Mouse (Mus musculus): ENCODE results near the gene Syp. TPM values are rescaled to one million over a fixed set of nuclear protein-coding genes. Genes with fewer than 3 reads are reported as not detected.

Gene Syp
- total RNA-seq (2021), result 100 to 1,000 TPM; 573 to 717 TPM

DNA sequence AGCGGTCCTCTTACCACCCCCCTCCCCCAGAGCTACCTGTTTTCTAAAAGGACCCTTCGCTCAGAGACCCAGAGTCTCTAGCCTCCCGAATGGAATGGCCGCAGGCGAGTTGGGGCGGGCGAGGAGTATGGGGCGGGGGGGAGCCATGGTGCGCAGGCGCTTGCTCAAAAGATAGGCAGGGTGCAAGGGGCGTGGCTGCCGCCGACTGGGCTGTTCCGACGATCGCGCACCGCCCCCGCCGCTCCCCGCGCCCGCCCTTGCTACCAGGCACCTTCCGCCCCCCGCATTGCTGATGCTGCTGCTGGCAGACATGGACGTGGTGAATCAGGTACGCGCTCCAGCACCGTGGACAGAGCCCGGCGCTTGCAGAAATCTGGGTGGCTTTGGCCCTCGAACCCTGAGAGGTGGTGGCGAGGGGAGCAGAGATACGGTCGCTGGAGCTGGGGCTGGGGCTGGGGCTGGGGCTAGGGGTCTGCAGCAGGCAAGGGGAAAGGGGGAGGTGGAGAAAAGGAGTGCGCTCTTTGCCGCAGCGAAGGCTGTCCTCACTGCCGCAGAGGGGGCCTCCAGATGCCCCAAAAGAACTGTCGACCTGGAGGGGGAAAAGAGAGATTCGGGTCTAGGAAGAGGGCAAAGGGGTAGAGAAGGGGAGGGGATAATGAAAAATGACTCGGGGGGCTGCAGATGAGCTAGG is at the start of gene Syp:
Gene Syp, plus strand, starts transcription at position 71 of the 691 bp plus-strand sequence.
- intact Hi-C loops (cut with DNase I), result no loop called here
- peak; percentile 90 for DNase-seq

DNA sequence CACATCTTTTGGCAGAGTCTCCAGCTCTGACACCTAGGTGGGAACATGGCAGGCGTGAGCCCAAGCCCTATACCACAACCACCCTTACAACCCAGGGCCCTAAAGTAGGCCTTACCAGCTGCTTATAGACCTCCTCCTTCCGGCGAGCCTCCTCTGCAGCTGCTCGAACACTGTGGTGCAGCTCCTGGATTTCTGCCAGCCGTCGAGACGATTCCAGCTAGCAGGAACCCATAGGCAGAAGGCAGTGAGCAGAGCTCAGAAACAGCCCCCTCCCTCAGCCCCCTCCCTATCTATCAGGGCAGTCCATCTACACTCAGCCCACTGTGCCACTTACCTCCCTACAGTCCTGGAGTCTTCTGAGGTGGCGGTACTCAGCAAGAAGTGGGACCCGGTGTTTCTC is 42.9 kb upstream of the Syp start:
- intact Hi-C loops (cut with DNase I), result no loop called here
- DNase-seq, result peak; percentile 45

DNA sequence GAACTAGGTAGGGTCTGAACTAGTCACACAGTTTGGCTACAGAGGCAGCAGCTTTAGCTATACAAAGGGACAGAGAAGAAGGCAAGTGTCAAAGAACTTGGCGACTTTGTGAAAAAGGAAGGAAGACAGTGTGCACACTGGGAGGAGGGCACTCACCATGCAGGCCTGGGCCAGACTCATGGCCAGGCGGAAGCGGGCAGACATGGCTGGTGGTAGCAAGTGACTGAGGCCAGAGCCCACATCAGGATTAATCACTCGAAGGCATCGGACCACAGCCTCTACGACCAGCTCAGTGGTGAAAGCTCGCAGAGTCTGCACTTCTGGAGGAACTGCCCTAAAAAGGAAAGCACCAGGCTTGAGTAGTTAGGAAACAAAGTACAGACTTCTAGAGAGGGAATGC is 34.3 kb upstream of the Syp start:
- DNase-seq, result no peak
- intact Hi-C loops (cut with DNase I), result no loop called here

DNA sequence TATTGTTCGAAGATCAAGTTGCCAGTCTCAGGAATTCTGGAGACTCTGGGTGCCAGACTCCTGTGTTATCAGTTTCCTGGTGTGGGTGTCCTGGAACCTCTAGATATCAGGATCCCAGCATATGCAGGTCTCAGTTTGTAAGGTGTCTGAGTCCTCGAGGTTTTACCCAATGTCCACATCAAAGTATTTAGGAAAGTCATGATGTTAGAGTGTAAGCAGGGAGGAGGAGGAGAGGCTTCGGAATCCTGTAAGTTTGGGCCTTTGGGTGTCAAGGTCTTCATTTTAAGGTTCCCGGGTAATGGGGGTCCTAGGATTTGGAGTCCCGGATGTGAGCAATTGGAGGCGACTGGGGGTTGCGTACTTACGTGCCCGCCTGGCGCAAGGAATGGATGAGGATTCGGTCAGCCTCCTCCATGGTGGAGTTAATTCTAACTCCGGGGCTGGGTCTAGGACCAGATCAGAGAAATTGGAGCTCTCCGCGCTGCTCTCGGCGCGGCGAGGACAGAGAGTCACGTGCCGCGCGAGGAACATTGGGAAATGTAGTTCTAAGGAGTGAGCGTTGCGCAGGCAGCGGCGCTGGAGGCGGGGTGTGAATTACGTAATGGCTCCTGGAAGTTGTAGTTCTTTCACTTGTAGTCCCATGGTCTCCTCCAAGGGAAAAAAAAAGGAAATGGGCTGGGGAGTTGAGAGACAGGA is 33.2 kb upstream of the Syp start, which contains the start of gene Ccdc22:
Gene Ccdc22, minus strand, starts transcription at position 639 of the 696 bp plus-strand sequence.
- intact Hi-C loops (cut with DNase I), result no loop called here
- DNase-seq, result peak; percentile 83

- intact Hi-C loops (cut with DNase I), result no loop called here
- no peak for DNase-seq
These were observed 32.7 kb upstream of the Syp start for GRCm38 (mm10) chrX:7605575-7605941.

DNA sequence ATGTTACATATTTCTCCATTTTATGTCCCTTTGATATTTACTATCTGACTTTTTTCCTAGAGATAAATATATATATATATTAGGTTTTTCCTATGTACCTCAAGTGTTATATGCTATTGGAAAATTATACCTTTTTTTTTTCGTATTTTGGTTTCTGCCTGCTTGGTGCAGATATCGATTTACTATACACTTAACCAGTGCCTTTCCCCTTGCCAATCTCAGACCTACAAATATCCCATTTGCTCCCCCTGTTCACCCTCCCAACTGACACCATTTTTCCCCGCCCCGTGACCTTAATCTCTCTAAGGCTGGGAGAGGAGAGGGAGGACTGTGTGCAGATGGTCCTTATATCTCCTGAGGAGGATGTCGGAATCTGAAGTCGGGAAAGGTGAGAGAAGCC is 31.5 kb upstream of the Syp start, which contains the start of gene Cacna1f:
Gene Cacna1f, plus strand, starts transcription at position 301 of the 400 bp plus-strand sequence.
- DNase-seq, result no peak
- intact Hi-C loops (cut with DNase I), result no loop called here

GRCm38 (mm10) chrX:7610035-7610434 is 28.2 kb upstream of the Syp start:
- intact Hi-C loops (cut with DNase I), result no loop called here

GRCm38 (mm10) chrX:7610536-7611258 is 27.6 kb upstream of the Syp start:
- intact Hi-C loops (cut with DNase I), result no loop called here
- DNase-seq, result no peak

More at GRCm38 (mm10) chrX:7610035-7610434, 28.2 kb upstream of the Syp start:
- DNase-seq, result no peak

DNA sequence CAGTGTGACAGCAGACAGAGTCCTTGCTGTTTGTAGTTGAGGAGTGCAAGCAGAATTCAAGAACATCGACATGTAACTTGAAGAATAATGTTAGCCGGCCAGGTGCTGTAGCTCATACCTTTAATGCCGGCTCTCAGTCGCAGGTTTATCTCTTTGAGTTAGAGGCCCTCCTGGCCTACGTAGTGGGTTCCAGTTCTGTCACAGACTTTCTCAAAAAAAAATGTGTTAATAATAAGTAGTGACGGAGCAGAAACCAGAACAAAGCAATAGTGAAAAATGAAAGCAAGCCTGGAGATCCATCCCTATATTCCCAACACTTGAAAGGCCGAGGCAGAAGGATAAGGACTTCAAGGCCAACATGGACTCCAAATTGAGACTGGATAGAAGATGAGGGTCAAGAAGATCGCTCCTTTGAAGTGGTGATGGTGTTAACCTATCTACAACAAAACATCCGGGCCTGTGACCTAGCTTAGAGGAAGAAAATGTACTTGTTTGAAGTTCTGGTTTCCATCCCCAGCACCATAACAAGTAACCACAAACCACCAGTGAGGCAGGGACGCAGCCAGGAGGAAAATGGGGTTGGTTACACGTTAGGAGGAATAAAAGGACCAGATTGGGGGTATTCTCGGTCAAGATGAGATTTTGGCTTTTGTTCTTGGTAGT is 20.3 kb upstream of the Syp start:
- DNase-seq, result no peak
- intact Hi-C loops (cut with DNase I), result no loop called here

DNA sequence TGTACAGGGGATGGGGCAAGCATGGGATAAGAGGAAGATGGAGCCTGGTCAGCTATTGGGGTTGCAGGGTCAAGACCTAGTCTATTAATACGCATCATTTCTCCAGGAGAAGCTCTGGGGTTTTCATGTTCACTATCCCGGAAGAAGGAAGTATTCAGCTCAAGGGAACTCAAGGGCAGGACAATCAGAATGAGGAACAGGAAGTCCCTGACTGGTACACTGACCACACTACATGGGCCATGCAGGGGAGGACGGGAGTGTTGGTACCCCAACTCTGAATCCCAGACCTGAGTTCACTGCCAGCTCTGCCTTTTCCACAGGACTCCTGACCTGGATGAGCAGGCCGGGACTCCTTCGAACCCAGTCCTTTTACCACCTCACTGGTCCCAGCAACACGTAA is 5.7 kb upstream of the Syp start:
- no peak for DNase-seq
- intact Hi-C loops (cut with DNase I), result no loop called here

DNA sequence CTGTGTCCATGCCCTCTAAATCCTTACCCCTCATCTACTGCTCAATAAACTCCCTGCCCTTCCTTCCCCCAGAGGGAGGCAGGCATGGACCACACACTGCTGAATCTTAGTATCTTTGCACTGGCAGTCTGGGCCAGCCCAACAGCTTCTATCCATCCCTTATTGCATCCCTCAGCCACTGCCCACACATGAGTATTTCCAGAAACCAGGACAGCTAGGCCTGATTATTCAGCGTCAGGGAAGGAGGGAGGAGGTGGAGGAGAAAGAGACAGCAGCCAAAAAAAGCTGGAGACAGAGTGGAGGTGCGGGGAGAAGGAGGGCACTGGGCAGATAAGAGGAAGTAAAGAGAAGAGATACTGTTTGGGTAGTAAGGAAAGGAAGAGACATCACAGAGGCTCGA is 3.2 kb upstream of the Syp start:
- intact Hi-C loops (cut with DNase I), result no loop called here
- no peak for DNase-seq

DNA sequence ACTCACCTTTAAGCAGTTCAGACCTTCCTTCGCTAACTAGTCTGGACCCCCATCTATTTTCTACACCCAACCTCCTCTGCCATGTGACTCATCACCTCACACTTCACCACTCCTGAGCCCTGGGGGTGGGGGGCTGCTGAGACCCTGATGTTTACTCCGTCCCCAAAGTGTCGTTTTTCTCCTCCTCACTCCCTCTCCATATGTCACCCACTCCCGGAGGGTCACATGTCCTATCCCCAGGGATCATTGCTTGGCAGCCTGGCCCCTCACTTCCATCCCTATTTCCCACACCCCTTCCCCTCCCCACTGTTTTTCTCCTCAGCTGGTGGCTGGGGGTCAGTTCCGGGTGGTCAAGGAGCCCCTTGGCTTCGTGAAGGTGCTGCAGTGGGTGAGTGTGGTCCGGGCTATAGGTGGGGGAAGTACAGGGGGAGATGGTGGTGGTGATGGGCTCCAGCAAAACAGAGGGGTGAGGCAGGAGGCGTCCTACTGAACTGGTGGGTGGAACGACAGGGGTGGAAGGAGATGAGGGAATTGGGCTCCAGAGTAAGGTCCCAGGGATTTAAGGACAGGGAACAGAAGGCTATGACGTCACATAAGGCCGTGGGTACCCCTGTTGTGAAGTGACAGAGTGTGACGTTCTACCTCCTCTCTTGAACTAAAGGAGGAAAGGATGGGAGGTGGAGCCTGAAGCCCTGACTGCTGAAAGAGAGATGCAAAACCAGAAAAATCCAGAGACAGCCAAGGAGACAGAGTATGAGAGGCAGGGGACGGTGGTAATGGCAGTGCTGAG is 1.5 kb downstream of the Syp start:
- intact Hi-C loops (cut with DNase I), result loop anchor here (10.0 kb wide), 2 partner anchors 165 to 215 kb away; no protein-coding TSS in a partner anchor
- peak; percentile 47 for DNase-seq

- intact Hi-C loops (cut with DNase I), result loop anchor here (10.0 kb wide), 2 partner anchors 166 to 216 kb away; no protein-coding TSS in a partner anchor
These were observed 2.5 kb downstream of the Syp start for GRCm38 (mm10) chrX:7640785-7641184.

DNA sequence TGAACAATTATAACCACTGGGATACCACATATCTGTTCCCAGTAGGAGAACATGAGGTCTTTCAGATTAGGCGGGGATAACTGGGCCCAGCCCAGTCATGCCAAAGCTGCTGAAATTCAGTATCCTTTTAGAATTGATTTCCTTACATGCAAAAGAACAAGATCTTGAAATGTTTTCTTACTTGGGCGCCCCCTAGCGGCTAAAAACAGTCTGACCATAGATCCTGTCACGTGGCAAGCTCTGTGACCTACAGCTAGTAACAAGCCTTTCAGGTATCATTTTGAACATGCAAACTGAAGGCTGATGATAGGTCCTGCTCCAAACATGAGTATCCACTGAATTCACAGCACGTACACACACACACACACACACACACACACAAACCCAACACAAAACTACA is 7.1 kb downstream of the Syp start:
- peak; percentile 82 for DNase-seq
- intact Hi-C loops (cut with DNase I), result loop anchor here (10.0 kb wide), 2 partner anchors 171 to 221 kb away; no protein-coding TSS in a partner anchor

More at GRCm38 (mm10) chrX:7640785-7641184, 2.5 kb downstream of the Syp start:
- DNase-seq, result peak; percentile 33

DNA sequence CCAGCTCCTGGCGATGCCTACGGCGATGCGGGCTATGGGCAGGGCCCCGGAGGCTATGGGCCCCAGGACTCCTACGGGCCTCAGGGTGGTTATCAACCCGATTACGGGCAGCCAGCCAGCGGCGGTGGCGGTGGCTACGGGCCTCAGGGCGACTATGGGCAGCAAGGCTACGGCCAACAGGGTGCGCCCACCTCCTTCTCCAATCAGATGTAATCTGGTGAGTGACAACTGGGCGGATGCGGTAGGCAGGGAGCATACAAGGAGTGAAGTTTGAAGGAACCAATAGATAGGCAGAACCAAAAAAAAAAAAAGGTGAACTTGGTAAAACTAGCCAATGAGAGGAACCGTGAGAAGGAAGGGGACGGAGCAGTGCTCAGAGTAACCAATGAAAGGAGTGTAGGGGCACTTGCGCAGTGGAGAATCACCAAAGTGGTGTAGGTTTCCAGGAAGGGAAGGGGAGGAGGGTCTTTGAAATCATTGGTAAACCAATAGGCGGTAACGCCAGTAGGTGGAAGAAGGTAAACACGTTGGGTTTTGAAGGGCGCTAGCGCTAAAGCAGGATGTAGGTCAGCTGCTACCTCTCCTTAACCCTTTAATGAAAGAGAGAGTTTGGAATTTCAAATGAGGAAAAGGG is 10.5 kb downstream of the Syp start:
- DNase-seq, result peak; percentile 79
- intact Hi-C loops (cut with DNase I), result loop anchor here (10.0 kb wide), 2 partner anchors 174 to 224 kb away; no protein-coding TSS in a partner anchor

DNA sequence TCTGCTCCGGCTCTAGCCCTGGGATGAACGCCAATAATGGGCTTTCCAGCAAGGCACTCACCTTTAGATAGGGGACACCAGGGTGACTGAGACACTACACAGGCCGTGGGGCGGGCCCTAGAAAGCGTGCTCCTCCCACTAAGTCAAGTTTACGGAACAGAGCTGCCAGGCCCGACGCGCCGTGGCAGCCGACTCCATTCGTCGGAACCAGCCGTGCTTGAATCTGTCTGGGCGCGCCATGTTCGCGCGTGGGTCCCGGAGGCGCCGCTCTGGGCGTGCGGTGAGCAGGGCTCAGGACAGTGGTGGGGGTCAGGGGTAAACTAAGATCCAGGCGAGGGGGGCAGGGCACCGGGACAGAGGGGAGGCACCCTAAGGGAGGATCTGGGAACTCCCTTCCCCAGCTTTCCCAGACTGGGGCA is 19.0 kb downstream of the Syp start, which contains the start of gene Prickle3:
Gene Prickle3, plus strand, starts transcription at position 40 of the 419 bp plus-strand sequence.
- intact Hi-C loops (cut with DNase I), result no loop called here
- DNase-seq, result peak; percentile 43

- no peak for DNase-seq
- intact Hi-C loops (cut with DNase I), result no loop called here
These were observed 19.9 kb downstream of the Syp start for GRCm38 (mm10) chrX:7658031-7658784.

DNA sequence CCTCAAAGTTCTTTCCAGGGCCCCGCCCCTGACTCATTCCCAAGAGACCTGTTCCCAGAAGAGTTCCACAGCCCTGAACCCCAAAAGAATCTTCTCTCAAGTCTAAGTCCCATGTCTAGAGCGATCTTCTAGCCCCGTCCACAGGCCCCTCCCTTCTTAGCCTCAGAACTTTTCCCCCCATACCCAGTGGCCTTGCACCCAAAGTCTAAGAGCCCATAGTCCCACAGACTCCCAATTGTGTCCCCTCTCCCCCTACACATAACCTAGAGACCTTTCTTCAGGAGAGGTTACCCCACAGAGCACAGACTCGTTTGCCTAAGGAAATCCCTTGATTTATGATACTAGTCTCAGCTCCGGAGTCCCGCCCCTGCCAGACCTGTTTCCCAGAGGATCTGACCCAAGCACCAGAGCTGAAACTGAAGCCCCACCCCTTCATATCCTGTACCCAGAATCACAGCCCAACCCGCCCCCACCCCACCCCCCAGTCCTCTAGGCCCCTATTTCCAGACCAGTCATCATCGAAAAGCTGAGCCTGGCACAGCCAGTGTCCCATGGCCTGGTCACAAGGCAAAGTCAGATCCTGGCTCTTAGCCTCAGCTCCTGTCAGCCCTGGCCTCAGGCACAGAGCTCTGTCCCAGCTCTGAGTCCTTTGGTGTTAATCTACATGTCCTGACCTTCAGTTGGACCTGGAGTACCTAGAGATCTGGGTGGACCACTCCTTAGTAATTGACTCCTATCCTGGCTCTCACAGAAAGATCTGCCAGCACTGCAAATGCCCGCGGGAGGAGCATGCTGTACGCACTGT is 20.7 kb downstream of the Syp start:
- no peak for DNase-seq
- intact Hi-C loops (cut with DNase I), result no loop called here

Data from left cerebral cortex, postnatal 4 days (tissue).